Mouse (Mus musculus) ES-Bruce4 (cell line): ENCODE results near the gene Dgkd. TPM values are rescaled to one million over a fixed set of nuclear protein-coding genes. Genes with fewer than 3 reads are reported as not detected.
A peak's percentile ranks its signal among the peaks of the same experiment; 100 is the strongest.

Experiments
- H3K27ac ChIP-seq: 2 replicates; pipeline ENCODE4 v1.5.1; 2012; ENCODE audit warnings: low read length, inconsistent platforms; ENCODE audit not compliant: insufficient read depth
- H3K27me3 ChIP-seq: 2 replicates; pipeline ENCODE4 v1.6.1; 2012; ENCODE audit warnings: mild to moderate bottlenecking, low read length, inconsistent platforms; ENCODE audit not compliant: control insufficient read depth, poor library complexity, insufficient read depth, severe bottlenecking
- H3K36me3 ChIP-seq: 2 replicates; pipeline ENCODE4 v1.6.1; 2012; ENCODE audit warnings: inconsistent platforms, mild to moderate bottlenecking, low read length, moderate library complexity; ENCODE audit not compliant: control insufficient read depth, poor library complexity, insufficient read depth, severe bottlenecking
- H3K4me1 ChIP-seq: one replicate; pipeline ENCODE4 v1.8.1; 2011; ENCODE audit warnings: low read length; ENCODE audit not compliant: control insufficient read depth, insufficient read depth
- H3K4me3 ChIP-seq: 2 replicates; pipeline ENCODE4 v1.5.1; 2011; ENCODE audit warnings: low read depth, mild to moderate bottlenecking, low read length
- H3K9ac ChIP-seq: 2 replicates; pipeline ENCODE4 v1.6.1; 2012; ENCODE audit warnings: low read depth, mild to moderate bottlenecking, inconsistent platforms; ENCODE audit not compliant: poor library complexity, severe bottlenecking
- H3K9me3 ChIP-seq: replicated peaks from 2 replicates; pipeline ENCODE4 v1.6.1; 2012; ENCODE audit warnings: mild to moderate bottlenecking, low read length, inconsistent platforms; ENCODE audit not compliant: control insufficient read depth, poor library complexity, insufficient read depth, severe bottlenecking
- CTCF ChIP-seq: IDR thresholded peaks from one replicate; pipeline ENCODE4 v1.8.1; 2011; ENCODE audit warnings: low read depth, low read length
- EP300 ChIP-seq: IDR thresholded peaks from 2 replicates; pipeline ENCODE4 v1.6.1; 2011; ENCODE audit warnings: low read depth, low read length; ENCODE audit not compliant: insufficient read depth
- POLR2A ChIP-seq: IDR thresholded peaks from one replicate; pipeline ENCODE4 v1.8.1; 2011; ENCODE audit warnings: low read length; ENCODE audit not compliant: insufficient read depth
- polyA plus RNA-seq: library from polyadenylated mRNA; stranded (reverse); fragments of >200 nt; gene quantifications from 2 replicates; pipeline ENCODE4 v1.2.4, GENCODE M21; 2011; ENCODE audit warnings: low read depth; ENCODE audit not compliant: missing spikeins, insufficient read depth, insufficient read length

Dgkd gene
- 60.2 and 62.4 TPM in 2 replicates for polyA plus RNA-seq

- Histone ChIP-seq H3K27ac (no peak within 1 kb of the TSS), H3K9me3 (no peaks in the 10 kb centered on the region), H3K4me3 (peak within 1 kb of the TSS; percentile 90), H3K36me3 (no peaks in the 10 kb centered on the region), H3K4me1 (peaks cover 3% of the 10 kb centered on the region), H3K27me3 (no peaks in the 10 kb centered on the region), H3K9ac (peak within 1 kb of the TSS; percentile 95)
- TF ChIP-seq CTCF (no peak), POLR2A (no peak), EP300 (no peak)
These were observed at the start of gene Dgkd for GRCm38 (mm10) chr1:87852892-87853600. Dgkd (plus strand) TSS chr1:87853287.

DNA sequence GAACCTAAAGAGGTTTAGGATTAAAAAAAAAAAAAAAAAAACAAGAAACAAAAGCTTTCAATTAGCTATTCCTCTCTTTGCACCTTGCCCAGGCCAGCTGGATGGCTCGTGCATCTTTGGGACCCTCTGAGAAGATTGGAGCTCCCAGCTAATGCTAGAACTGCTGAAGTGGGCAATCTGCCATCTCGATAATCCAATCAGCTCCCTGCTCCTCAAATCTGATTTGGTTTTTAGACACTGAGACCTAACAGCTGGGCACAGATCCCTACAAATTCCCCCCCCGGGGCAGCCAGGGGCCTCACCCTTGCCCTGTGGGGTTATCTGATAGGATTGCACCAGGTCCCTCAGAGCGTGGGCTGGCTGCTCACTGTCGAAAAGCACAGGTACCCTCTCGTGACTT lies 49.5 kb upstream of the Dgkd start, which contains the start of gene Sag:
Gene Sag (plus strand): TSS at position 105 of the 400 bp plus-strand sequence.
- Histone ChIP-seq H3K27me3 (no peaks in the 10 kb centered on the region), H3K9me3 (no peaks in the 10 kb centered on the region), H3K27ac (no peak within 1 kb of the TSS), H3K4me1 (no peaks in the 10 kb centered on the region), H3K4me3 (no peak within 1 kb of the TSS), H3K9ac (no peak within 1 kb of the TSS), H3K36me3 (no peaks in the 10 kb centered on the region)
- TF ChIP-seq CTCF: no peak
- TF ChIP-seq POLR2A: no peak
- no peak for TF ChIP-seq EP300

DNA sequence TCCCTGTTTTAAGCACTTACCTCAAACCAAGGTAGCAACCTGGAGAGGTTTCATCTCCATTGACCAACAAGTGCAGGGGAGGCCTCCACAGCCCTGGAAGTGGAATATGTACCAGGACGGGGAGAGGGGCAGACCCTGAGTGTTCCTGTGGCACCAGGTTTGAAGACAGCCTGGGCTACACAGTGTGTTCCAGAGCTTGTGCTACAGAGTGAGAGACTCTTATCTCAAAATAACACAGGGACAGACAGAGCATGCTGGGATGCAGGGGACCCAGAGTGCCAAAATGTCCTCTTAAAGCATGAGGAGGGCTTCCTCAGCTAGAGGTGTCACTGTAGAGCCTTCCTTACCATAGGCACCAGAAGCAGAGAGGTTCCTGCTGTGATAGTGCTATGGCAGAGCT lies 45.3 kb upstream of the Dgkd start:
- no peak overlapping the region for H3K9ac ChIP-seq
- no peaks in the 10 kb centered on the region for H3K36me3 ChIP-seq
- H3K9me3 ChIP-seq: no peaks in the 10 kb centered on the region
- H3K4me1 ChIP-seq: no peaks in the 10 kb centered on the region
- TF ChIP-seq POLR2A (no peak), EP300 (no peak), CTCF (no peak)
- H3K27ac ChIP-seq: no peak overlapping the region
- H3K4me3 ChIP-seq: no peak overlapping the region
- no peaks in the 10 kb centered on the region for H3K27me3 ChIP-seq

DNA sequence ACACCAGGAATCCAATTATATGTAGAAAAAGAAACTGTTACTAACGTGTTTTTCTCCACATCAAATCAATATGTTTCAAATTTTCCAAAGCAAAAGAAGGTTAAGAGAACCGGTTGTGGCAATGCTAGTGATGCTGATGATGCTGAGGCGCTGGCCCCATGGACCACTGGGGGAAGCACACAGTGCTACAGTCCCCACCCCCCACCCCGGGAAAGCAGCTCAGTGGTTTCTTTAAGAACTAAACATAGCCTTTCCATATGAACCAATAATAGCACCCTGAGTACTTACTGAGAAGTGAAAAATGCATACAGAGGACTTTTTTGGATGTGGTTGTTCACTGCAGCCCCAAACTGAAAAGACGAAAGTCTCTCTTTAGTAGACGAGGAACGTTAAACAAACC lies 41.7 kb upstream of the Dgkd start:
- no peak overlapping the region for H3K9ac ChIP-seq
- no peaks in the 10 kb centered on the region for H3K4me1 ChIP-seq
- H3K27ac ChIP-seq: no peak overlapping the region
- H3K27me3 ChIP-seq: no peaks in the 10 kb centered on the region
- H3K4me3 ChIP-seq: no peak overlapping the region
- no peaks in the 10 kb centered on the region for H3K9me3 ChIP-seq
- no peak for TF ChIP-seq EP300
- no peak for TF ChIP-seq POLR2A
- no peak for TF ChIP-seq CTCF
- H3K36me3 ChIP-seq: no peaks in the 10 kb centered on the region

DNA sequence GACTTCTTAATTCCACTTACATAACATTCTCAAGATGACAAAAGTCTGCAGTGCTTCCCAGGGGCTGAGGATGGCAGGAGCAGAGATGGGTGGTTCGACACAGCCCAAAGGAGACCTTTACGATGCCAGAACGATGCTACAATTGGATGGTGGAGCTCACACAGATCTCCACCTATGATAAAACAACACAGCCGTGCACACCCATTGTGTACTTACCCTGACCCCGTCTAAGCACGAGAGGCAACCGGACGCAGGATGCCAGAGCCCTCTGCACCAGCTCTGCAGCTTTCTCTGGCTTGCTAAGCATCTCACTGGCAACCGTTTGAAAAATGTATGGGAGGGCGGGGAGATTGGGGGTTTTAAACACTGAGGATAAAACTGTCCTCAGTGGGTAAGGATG lies 41.0 kb upstream of the Dgkd start:
- no peaks in the 10 kb centered on the region for H3K36me3 ChIP-seq

DNA sequence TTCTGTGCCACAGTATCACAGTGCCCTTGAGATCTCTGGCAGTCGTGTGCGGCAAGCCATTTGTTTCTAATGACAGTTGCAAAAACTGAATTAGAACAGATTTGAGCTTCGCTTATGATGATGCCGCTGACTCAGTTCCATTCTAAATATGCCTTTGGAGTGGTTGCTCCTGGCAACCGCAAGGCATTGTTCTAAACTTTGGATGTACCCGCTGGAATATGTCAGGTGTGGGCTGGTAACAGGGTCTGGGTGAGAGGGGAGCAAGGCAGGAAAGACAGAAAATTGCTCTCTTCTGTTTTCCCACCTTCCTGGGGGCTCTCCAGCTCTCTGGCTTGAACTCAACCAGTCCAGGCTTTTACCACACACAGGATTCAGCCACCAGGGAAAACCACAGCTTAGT lies 39.9 kb upstream of the Dgkd start:
- Histone ChIP-seq H3K27ac (no peak overlapping the region), H3K9me3 (no peaks in the 10 kb centered on the region)

More for the DNA sequence above, 41.0 kb upstream of the Dgkd start:
- Histone ChIP-seq H3K9ac (no peak overlapping the region), H3K9me3 (no peaks in the 10 kb centered on the region), H3K27ac (no peak overlapping the region), H3K4me1 (no peaks in the 10 kb centered on the region), H3K27me3 (no peaks in the 10 kb centered on the region), H3K4me3 (no peak overlapping the region)
- no peak for TF ChIP-seq POLR2A
- TF ChIP-seq EP300: no peak
- TF ChIP-seq CTCF: no peak

More for the DNA sequence above, 39.9 kb upstream of the Dgkd start:
- H3K36me3 ChIP-seq: no peaks in the 10 kb centered on the region
- no peak overlapping the region for H3K4me3 ChIP-seq
- H3K9ac ChIP-seq: no peak overlapping the region
- H3K27me3 ChIP-seq: no peaks in the 10 kb centered on the region
- no peaks in the 10 kb centered on the region for H3K4me1 ChIP-seq
- TF ChIP-seq POLR2A: no peak
- no peak for TF ChIP-seq CTCF
- TF ChIP-seq EP300: no peak
